Mouse (Mus musculus) right cerebral cortex, postnatal 10 days (tissue): ENCODE measurements at regions not wholly inside any gene's neighbourhood (a gene's known extent, or its start where the extent isn't known, plus 50 kb on each side); places are given as distances from the start of the nearest gene placed in this dataset.

Experiments used
- DNase-seq, 2 experiments: peaks; one replicate each; pipeline ENCODE4 v3.0.0; 2021; ENCODE audit warnings: low spot score in 2 of 2

GRCm38 (mm10) chr16:70093224-70093623 is 220.5 kb upstream of the Gbe1 start:
- peak; percentile 36 to 49 for DNase-seq

GRCm38 (mm10) chr16:70095221-70095620 is 218.5 kb upstream of the Gbe1 start:
- no peak for DNase-seq

- peak; percentile 27 to 28 for DNase-seq
Measured at GRCm38 (mm10) chr16:70103791-70104378, 209.9 kb upstream of the Gbe1 start.

DNA sequence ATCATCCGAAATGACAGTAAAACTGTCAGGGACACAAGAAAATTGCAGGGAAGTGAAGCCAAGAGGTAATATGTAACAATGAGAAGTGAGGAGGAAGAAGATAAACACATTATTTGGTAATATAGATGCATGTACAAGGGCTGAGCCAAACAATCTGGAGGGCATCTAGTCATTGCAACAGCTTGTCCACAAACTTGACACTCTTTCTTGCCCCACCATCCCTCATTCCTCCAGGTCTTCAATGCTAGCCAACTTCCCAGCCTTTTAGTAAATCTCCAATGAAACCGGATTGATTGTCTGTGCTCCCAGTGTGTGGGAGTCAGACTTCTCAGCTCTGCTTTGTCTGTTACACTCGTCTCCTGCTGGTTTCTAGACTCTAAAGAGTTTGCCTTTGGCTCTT is 172.3 kb upstream of the Gbe1 start:
- no peak for DNase-seq

- no peak for DNase-seq
Measured at GRCm38 (mm10) chr16:70147673-70148359, 165.9 kb upstream of the Gbe1 start.

- DNase-seq: peak in 1 of 2 experiments; percentile 33
Measured at GRCm38 (mm10) chr16:70154587-70154986, 159.2 kb upstream of the Gbe1 start.

DNA sequence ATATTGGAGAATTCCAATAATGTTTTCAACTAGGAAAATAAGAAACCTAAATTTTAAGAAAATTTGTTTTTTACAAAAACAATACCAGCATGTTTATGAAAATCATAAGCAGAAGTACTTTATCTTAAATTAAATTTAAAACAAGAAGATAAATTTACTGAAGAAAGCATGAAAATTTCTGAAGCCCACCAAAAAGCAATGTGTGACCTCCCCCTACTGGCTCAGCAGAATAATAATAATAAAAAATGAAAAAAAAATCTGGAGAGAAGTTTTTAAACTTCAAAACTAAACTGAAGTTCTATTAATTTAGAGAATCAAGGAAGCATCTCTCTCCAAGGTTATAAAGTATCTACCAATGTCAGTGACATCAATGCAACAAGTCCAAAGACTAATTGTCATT is 153.2 kb upstream of the Gbe1 start:
- no peak for DNase-seq

DNA sequence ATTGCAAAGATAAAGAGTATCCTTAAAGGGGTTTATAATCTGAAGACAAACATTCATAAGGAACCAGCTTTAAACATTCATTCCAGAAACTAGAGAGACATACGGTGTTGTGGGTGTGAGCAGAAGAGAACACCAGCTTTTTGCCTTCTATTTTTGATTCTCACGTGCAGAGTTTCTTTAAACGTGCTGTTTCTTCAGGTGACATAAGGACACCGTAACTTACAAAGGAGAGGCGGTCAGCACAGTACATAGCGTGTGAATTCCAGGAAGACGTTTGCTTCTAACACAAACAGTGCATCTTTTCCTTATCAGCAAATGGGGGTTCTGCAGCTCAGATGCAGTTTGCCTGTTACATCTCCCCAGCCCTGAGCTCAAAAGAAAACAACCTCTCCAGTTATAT is 138.6 kb upstream of the Gbe1 start:
- DNase-seq: peak; percentile 21 to 62

- DNase-seq: no peak
Measured at GRCm38 (mm10) chr16:70178975-70179374, 134.8 kb upstream of the Gbe1 start.

DNA sequence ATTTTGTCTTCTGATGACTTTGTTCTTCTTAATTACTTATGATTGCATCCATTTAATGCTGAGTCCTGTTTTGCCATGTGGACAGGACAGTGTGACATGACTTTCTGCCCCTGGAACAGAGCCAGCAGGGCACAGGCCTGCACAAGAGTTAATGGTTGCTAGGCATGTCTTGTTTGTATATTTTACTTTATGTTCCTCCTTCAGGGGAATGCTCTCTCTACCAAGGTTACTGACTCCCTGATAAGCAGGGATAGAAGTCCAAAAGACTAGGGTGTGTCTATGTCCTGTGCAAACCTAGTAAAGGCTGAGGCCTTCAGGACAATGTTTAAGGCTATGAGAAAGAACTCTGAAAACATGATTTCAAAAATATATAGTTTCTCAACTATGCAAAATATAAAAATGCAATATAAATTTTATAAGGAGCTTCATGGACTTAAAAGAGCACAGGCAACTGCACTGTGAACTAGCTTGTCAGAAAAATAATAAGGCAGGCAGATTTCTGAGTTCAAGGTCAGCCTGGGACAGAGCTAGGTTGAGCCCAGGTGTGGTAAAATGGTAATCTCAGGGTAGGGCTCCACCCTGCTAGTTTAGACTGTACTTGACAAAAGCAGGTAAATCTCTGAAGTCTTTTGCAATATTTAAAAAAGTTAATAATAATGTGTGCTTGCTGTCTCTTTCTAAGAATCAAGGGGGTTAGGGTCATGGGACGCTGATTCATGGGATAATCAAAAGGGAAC is 99.7 kb upstream of the Gbe1 start:
- no peak for DNase-seq

DNA sequence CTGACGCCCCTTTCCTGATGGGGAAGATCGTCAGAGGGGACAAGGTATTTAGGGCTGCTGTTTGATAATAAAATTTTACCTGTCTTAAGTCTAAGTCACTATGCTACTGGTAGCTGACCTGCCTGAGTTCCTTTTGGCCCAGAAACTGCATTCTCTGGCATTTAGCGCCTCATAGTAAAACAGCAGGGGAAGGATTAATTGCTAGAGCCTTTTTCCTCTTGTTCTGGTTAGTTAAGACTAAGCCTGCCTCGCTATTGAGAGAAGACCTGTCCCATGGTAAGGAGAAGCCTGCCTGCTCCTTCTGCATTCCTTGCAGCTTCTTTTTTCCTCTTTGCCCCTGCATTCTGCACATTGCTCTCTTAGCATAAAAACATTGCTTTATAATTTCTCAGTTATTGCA is 98.9 kb upstream of the Gbe1 start:
- DNase-seq: no peak

- no peak for DNase-seq
Measured at GRCm38 (mm10) chr16:70227601-70228226, 86.0 kb upstream of the Gbe1 start.

- no peak for DNase-seq
Measured at GRCm38 (mm10) chr16:70232706-70233105, 81.0 kb upstream of the Gbe1 start.

- no peak for DNase-seq
Measured at GRCm38 (mm10) chr16:70235189-70235588, 78.6 kb upstream of the Gbe1 start.

DNA sequence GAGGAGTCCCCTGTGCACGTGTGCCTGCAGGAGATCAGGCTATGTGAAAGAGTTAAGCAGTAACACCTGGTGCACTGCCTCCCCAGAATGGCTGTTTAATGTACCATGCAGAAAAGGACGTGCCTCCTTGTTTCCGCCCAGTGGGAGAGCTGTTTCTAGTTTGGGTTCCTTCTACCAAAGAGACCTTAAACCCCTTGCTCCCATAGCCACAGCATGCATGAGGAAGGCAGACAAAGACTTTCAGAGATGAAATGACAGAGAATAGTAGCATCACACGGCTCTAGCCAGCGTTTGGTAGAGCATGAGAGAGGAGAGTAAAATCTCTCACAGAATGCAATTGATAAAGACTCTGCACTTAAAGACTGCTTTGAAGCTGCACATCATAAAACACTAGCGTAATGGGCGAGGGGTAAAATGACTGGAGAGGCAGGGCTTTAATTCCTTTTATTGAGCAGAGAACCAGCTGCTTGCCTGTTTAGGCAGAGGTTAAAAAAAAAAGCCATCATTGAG is 74.3 kb upstream of the Gbe1 start:
- no peak for DNase-seq

- DNase-seq: no peak
Measured at GRCm38 (mm10) chr16:70244205-70244756, 69.5 kb upstream of the Gbe1 start.

DNA sequence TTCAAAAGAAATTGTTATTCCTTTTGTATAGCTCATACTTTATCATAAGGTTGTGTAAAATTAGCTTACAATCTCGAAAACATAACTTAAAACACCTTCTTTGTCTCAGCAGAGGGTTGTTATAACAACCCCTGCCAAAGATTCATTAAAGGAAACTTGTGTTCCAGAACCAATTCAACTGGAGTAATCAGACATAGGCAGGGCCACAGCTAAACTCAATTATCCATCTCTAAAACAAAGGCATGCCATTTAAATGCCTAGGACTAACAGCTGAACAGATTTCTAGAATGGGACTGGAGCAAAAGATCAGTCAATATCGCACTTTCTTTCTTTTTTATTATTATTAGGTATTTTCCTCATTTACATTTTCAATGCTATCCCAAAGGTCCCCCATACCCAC is 68.8 kb upstream of the Gbe1 start:
- no peak for DNase-seq

GRCm38 (mm10) chr16:70259364-70259763 is 54.4 kb upstream of the Gbe1 start:
- DNase-seq: no peak

DNA sequence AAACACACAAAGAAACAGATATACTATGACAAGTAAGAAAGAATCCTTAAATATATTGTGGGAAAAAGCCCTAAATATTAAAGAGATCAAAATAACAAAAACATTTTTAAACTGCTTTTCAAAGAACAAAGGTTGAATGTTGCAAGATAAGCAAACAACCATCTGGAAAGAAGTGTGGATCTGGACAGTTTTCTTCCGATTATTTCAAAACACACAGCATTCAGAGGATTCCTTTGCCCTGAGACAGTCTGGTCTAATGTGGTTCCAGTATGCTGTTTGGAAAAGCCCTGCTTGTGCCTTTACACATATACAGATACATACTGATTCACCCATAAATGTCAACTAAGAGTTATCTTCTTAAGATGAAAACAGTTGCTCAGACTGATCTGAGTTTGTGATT is 53.6 kb upstream of the Gbe1 start:
- DNase-seq: no peak
